Mouse (Mus musculus) neural tube, embryonic 11.5 days (tissue): ENCODE results near the gene Plek2. TPM values are rescaled to one million over a fixed set of nuclear protein-coding genes. Genes with fewer than 3 reads are reported as not detected.

ENCODE experiments used
- ATAC-seq: fragments of 200-750 bp; cut with Nextera tagmentation; 2 replicates; pipeline ENCODE4 v1.8.0; 2017; ENCODE audit warnings: moderate number of reproducible peaks, mild to moderate bottlenecking, moderate TSS enrichment, moderate library complexity; ENCODE audit not compliant: insufficient read depth, low FRiP score, low TSS enrichment
- DNase-seq: peaks from one replicate; pipeline ENCODE4 v3.0.0-alpha.2; 2015; ENCODE audit warnings: low spot score
- H3K27ac ChIP-seq: fragments of 300-500 bp; sonication (generic); 2 replicates; pipeline ENCODE4 v1.5.1; 2014; ENCODE audit warnings: low read depth, mild to moderate bottlenecking, low read length
- H3K27me3 ChIP-seq: fragments of 300-500 bp; sonication (generic); 2 replicates; pipeline ENCODE4 v1.6.1; 2014; ENCODE audit warnings: mild to moderate bottlenecking, low read length, mixed read lengths; ENCODE audit not compliant: control insufficient read depth, insufficient read depth
- H3K36me3 ChIP-seq: fragments of 300-500 bp; sonication (generic); 2 replicates; pipeline ENCODE4 v1.6.1; 2014; ENCODE audit warnings: mild to moderate bottlenecking, low read length, moderate library complexity, mixed read lengths; ENCODE audit not compliant: control insufficient read depth, insufficient read depth
- H3K4me1 ChIP-seq: fragments of 300-500 bp; sonication (generic); 2 replicates; pipeline ENCODE4 v1.6.1; 2014; ENCODE audit warnings: low read length, mixed read lengths; ENCODE audit not compliant: control insufficient read depth, insufficient read depth
- H3K4me2 ChIP-seq: fragments of 300-500 bp; sonication (generic); 2 replicates; pipeline ENCODE4 v1.6.1; 2014; ENCODE audit warnings: low read depth, mild to moderate bottlenecking, moderate library complexity
- H3K4me3 ChIP-seq: fragments of 300-500 bp; sonication (generic); 2 replicates; pipeline ENCODE4 v1.5.1; 2014; ENCODE audit warnings: low read depth, low read length
- H3K9ac ChIP-seq: fragments of 300-500 bp; sonication (generic); 2 replicates; pipeline ENCODE4 v1.6.1; 2014; ENCODE audit warnings: mild to moderate bottlenecking, low read length
- H3K9me3 ChIP-seq: fragments of 300-500 bp; sonication (generic); 2 replicates; pipeline ENCODE4 v1.6.1; 2016; ENCODE audit warnings: low read length; ENCODE audit not compliant: control insufficient read depth
- WGBS: fragments of 180-500 bp; shearing (Covaris S2); extraction: QIAGEN DNeasy Blood & Tissue Kit; methylation state at CpG from one replicate; pipeline ENCODE4 v1.1.7; 2014; 5-methylcytosine and 5-hydroxymethylcytosine counted together
- polyA plus RNA-seq: library from polyadenylated mRNA; unstranded; fragments of >200 nt; fragmentation: Nextera tagmentation; extraction: Ambion mirVana; gene quantifications from 2 replicates; pipeline ENCODE4 v1.2.1, GENCODE M21; 2014

The Plek2 gene
- polyA plus RNA-seq, 1 experiment from 2014 or later = 2.8 TPM

- ATAC-seq = peak; percentile 100
- under 1% methylated on average over 55 of the region's 55 CpGs for WGBS
Measured at GRCm38 (mm10) chr12:78861496-78862253, 45.1 kb downstream of the Plek2 start, which contains the start of the genes Atp6v1d and Eif2s1. TSS of gene Atp6v1d (minus strand) at chr12:78861638. TSS of gene Eif2s1 (plus strand) at chr12:78861819.

GRCm38 (mm10) chr12:78860921-78861495, 45.8 kb downstream of the Plek2 start:
- Histone ChIP-seq H3K27ac (no peak overlapping the region), H3K9ac (peak overlapping the region; percentile 50), H3K36me3 (no peaks in the 10 kb centered on the region), H3K4me3 (peak overlapping the region; percentile 73), H3K27me3 (no peaks in the 10 kb centered on the region), H3K4me1 (peaks cover 14% of the 10 kb centered on the region), H3K9me3 (no peaks in the 10 kb centered on the region), H3K4me2 (peak overlapping the region; percentile 75)
- ATAC-seq = peak; percentile 3; the same call in 1 of the 2 replicates
- 1% methylated on average over 30 of the region's 30 CpGs for WGBS
- DNase-seq = no peak

More at GRCm38 (mm10) chr12:78861496-78862253, 45.1 kb downstream of the Plek2 start, which contains the start of the genes Atp6v1d and Eif2s1:
- Histone ChIP-seq H3K4me1 (peaks cover 14% of the 10 kb centered on the region), H3K36me3 (no peaks in the 10 kb centered on the region), H3K4me2 (peak within 1 kb of the TSS; percentile 75), H3K9ac (peak within 1 kb of the TSS; percentile 85), H3K4me3 (peak within 1 kb of the TSS; percentile 73), H3K9me3 (no peaks in the 10 kb centered on the region), H3K27me3 (no peaks in the 10 kb centered on the region), H3K27ac (peak within 1 kb of the TSS; percentile 72)
- peak; percentile 98 for DNase-seq

GRCm38 (mm10) chr12:78848246-78848645, 58.5 kb downstream of the Plek2 start:
- ATAC-seq (no peak), DNase-seq (no peak)
- Histone ChIP-seq H3K9ac (no peak overlapping the region), H3K9me3 (no peaks in the 10 kb centered on the region), H3K27ac (no peak overlapping the region), H3K4me1 (no peaks in the 10 kb centered on the region), H3K36me3 (peaks cover 4% of the 10 kb centered on the region), H3K4me3 (no peak overlapping the region), H3K4me2 (no peak overlapping the region), H3K27me3 (no peaks in the 10 kb centered on the region)
- 93% methylated on average over 4 of the region's 4 CpGs for WGBS

GRCm38 (mm10) chr12:78842429-78842828, 64.3 kb downstream of the Plek2 start:
- Histone ChIP-seq H3K36me3 (peaks cover under 1% of the 10 kb centered on the region), H3K4me1 (no peaks in the 10 kb centered on the region), H3K4me2 (no peak overlapping the region), H3K4me3 (no peak overlapping the region), H3K9me3 (no peaks in the 10 kb centered on the region), H3K27me3 (no peaks in the 10 kb centered on the region), H3K9ac (no peak overlapping the region), H3K27ac (no peak overlapping the region)
- ATAC-seq = no peak
- 92% methylated on average over 1 of the region's 1 CpGs for WGBS
- no peak for DNase-seq

- no peaks in the 10 kb centered on the region for H3K27me3 ChIP-seq
- DNase-seq = no peak
- no peak overlapping the region for H3K4me2 ChIP-seq
- H3K4me1 ChIP-seq = no peaks in the 10 kb centered on the region
- no peak for ATAC-seq
- H3K36me3 ChIP-seq = no peaks in the 10 kb centered on the region; the same call in 1 of the 2 replicates
- no peaks in the 10 kb centered on the region for H3K9me3 ChIP-seq
- no peak overlapping the region for H3K4me3 ChIP-seq
- no peak overlapping the region for H3K9ac ChIP-seq
- H3K27ac ChIP-seq = no peak overlapping the region
- WGBS = 91% methylated on average over 4 of the region's 4 CpGs
Measured at GRCm38 (mm10) chr12:78839906-78840305, 66.9 kb downstream of the Plek2 start.

Other genes starting within 250 kb of the Plek2 start
- not detected in 2 replicates for gene Fam71d, start 215.4 kb downstream of the Plek2 start, polyA plus RNA-seq
- 24.7 and 28.5 TPM in 2 replicates for gene Mpp5, start 158.1 kb downstream of the Plek2 start, polyA plus RNA-seq
- gene Atp6v1d, start 45.3 kb downstream of the Plek2 start, polyA plus RNA-seq = 109 and 110 TPM in 2 replicates
- 261 and 280 TPM in 2 replicates for gene Eif2s1, start 45.1 kb downstream of the Plek2 start, polyA plus RNA-seq
- gene Tmem229b, start 100.7 kb upstream of the Plek2 start, polyA plus RNA-seq = 10.5 and 11.6 TPM in 2 replicates
- gene Plekhh1, start 122.2 kb upstream of the Plek2 start, polyA plus RNA-seq = 6.2 and 7.4 TPM in 2 replicates
- gene Pigh, start 182.7 kb upstream of the Plek2 start, polyA plus RNA-seq = 25.5 and 26.5 TPM in 2 replicates
- 6.0 and 7.8 TPM in 2 replicates for gene Arg2, start 223.8 kb upstream of the Plek2 start, polyA plus RNA-seq